8 mouse cellular contexts compared by ENCODE assay signal in genomic region chr8:89043371-89043841, GRCm38 (mm10). TPM values are rescaled to one million over a fixed set of nuclear protein-coding genes. Genes with fewer than 3 reads are reported as not detected.
DNase-seq lines count a peak whose midpoint lies in the region; ATAC-seq and TF ChIP-seq lines count a peak whose summit lies in the region.

No protein-coding gene starts in this region.

- peak overlapping the region; percentile 67 for H3K4me3 ChIP-seq in forebrain, embryonic 16.5 days (replicated peaks; ENCODE audit: low read length)
- H3K4me3 ChIP-seq in hindbrain, embryonic 16.5 days (ENCODE audit: low read length) = peak overlapping the region; percentile 53
- peak overlapping the region; percentile 55 for H3K4me3 ChIP-seq in midbrain, embryonic 14.5 days (replicated peaks; ENCODE audit: low read depth, low read length)
- H3K4me3 ChIP-seq in thymus, adult 2 months (ENCODE audit: control insufficient read depth, insufficient read depth, low read length) = no peak overlapping the region

- H3K4me1 ChIP-seq in forebrain, embryonic 16.5 days (replicated peaks; ENCODE audit: control insufficient read depth, insufficient read depth, low read length) = peaks cover 63% of the 10 kb centered on the region
- peaks cover 32% of the 10 kb centered on the region for H3K4me1 ChIP-seq in hindbrain, embryonic 16.5 days (ENCODE audit: control insufficient read depth, insufficient read depth, low read depth, low read length)
- peaks cover 26% of the 10 kb centered on the region for H3K4me1 ChIP-seq in midbrain, embryonic 14.5 days (ENCODE audit: control insufficient read depth, insufficient read depth, low read length)
- H3K4me1 ChIP-seq in thymus, adult 2 months (replicated peaks; ENCODE audit: control insufficient read depth, insufficient read depth, low read length) = no peaks in the 10 kb centered on the region

- 0% methylated on average over 31 of the region's 32 CpGs for WGBS in forebrain, embryonic 16.5 days
- WGBS in hindbrain, embryonic 16.5 days = under 1% methylated on average over 25 of the region's 32 CpGs
- 0% methylated on average over 30 of the region's 32 CpGs for WGBS in midbrain, embryonic 14.5 days
- 8% methylated on average over 32 of the region's 32 CpGs for WGBS in thymus, adult 2 months

- peak overlapping the region; percentile 93 for H3K27ac ChIP-seq in forebrain, embryonic 16.5 days (ENCODE audit: low read length)
- peak overlapping the region; percentile 75 for H3K27ac ChIP-seq in hindbrain, embryonic 16.5 days (ENCODE audit: low read depth, low read length)
- peak overlapping the region; percentile 86 for H3K27ac ChIP-seq in midbrain, embryonic 14.5 days (replicated peaks; ENCODE audit: low read depth, low read length)
- H3K27ac ChIP-seq in thymus, adult 2 months (ENCODE audit: control insufficient read depth, insufficient read depth, low read length) = no peak overlapping the region

- no peak for TF ChIP-seq CTCF in thymus, adult 2 months (IDR thresholded peaks at IDR 0.05; ENCODE audit: borderline replicate concordance, control insufficient read depth, extremely low read depth, insufficient read depth, low read length, poor library complexity)

- no peak for TF ChIP-seq POLR2A in thymus, adult 2 months (IDR thresholded peaks at IDR 0.05; ENCODE audit: control insufficient read depth, extremely low read depth, insufficient read depth, low read length, poor library complexity)

- peak overlapping the region; percentile 91 for H3K4me2 ChIP-seq in forebrain, embryonic 16.5 days (ENCODE audit: low read length)
- H3K4me2 ChIP-seq in hindbrain, embryonic 16.5 days (ENCODE audit: low read length) = peak overlapping the region; percentile 89
- H3K4me2 ChIP-seq in midbrain, embryonic 14.5 days (ENCODE audit: low read length) = peak overlapping the region; percentile 81

- H3K9me3 ChIP-seq in forebrain, embryonic 16.5 days (ENCODE audit: control insufficient read depth, low read length) = no peaks in the 10 kb centered on the region
- no peaks in the 10 kb centered on the region for H3K9me3 ChIP-seq in hindbrain, embryonic 16.5 days (ENCODE audit: control insufficient read depth, low read length)
- no peaks in the 10 kb centered on the region for H3K9me3 ChIP-seq in midbrain, embryonic 14.5 days (ENCODE audit: control insufficient read depth, low read length)

- peak; percentile 83 for ATAC-seq in forebrain, embryonic 16.5 days
- ATAC-seq in hindbrain, embryonic 16.5 days = peak; percentile 81
- ATAC-seq in midbrain, embryonic 14.5 days (ENCODE audit: low FRiP score, low TSS enrichment) = peak; percentile 72

- DNase-seq in right cerebral cortex, adult 18-20 months = peak; percentile 73
- DNase-seq in right cerebral cortex, adult 2 months (ENCODE audit: low spot score in 2 of 2) = no peak
- peak; percentile 60 to 61 for DNase-seq in left cerebral cortex, adult 18-20 months (ENCODE audit: low spot score in 2 of 2)
- DNase-seq in midbrain, embryonic 14.5 days = peak; percentile 80
- DNase-seq in thymus, adult 2 months = no peak
- no peak for DNase-seq in gastrocnemius, adult 18-20 months (ENCODE audit: low spot score)

- peak overlapping the region; percentile 83 for H3K9ac ChIP-seq in forebrain, embryonic 16.5 days (replicated peaks; ENCODE audit: low read depth, low read length)
- peak overlapping the region; percentile 61 for H3K9ac ChIP-seq in hindbrain, embryonic 16.5 days (ENCODE audit: low read depth, low read length)
- H3K9ac ChIP-seq in midbrain, embryonic 14.5 days (replicated peaks; ENCODE audit: low read length) = peak overlapping the region; percentile 72

- H3K36me3 ChIP-seq in forebrain, embryonic 16.5 days (ENCODE audit: control insufficient read depth, insufficient read depth) = no peaks in the 10 kb centered on the region
- no peaks in the 10 kb centered on the region for H3K36me3 ChIP-seq in hindbrain, embryonic 16.5 days (ENCODE audit: control insufficient read depth, insufficient read depth, low read length)
- H3K36me3 ChIP-seq in midbrain, embryonic 14.5 days (ENCODE audit: control insufficient read depth, insufficient read depth, low read length) = no peaks in the 10 kb centered on the region
- H3K36me3 ChIP-seq in thymus, adult 2 months (ENCODE audit: control insufficient read depth, insufficient read depth, low read length) = no peaks in the 10 kb centered on the region

- H3K27me3 ChIP-seq in forebrain, embryonic 16.5 days (replicated peaks; ENCODE audit: control insufficient read depth, insufficient read depth, low read length) = 0 out of 2 replicates have a peak, but pooled peaks cover 4% of the 10 kb centered on the region
- H3K27me3 ChIP-seq in hindbrain, embryonic 16.5 days (replicated peaks; ENCODE audit: control insufficient read depth, insufficient read depth, low read length) = peaks cover 18% of the 10 kb centered on the region
- H3K27me3 ChIP-seq in midbrain, embryonic 14.5 days (ENCODE audit: control insufficient read depth, insufficient read depth, low read length) = peaks cover 49% of the 10 kb centered on the region
- H3K27me3 ChIP-seq in thymus, adult 2 months (ENCODE audit: control insufficient read depth, insufficient read depth, low read length) = peaks cover 14% of the 10 kb centered on the region

RNA-seq across cellular contexts. Expression of gene Sall1, which starts 0.6 kb away (rescaled TPM):
- polyA plus RNA-seq in forebrain, embryonic 16.5 days (2015; fragmentation: Nextera tagmentation; extraction: Ambion mirVana) = 12.5 and 14.6 TPM in 2 replicates
- polyA plus RNA-seq in hindbrain, embryonic 16.5 days (2015; fragmentation: Nextera tagmentation; extraction: Ambion mirVana) = 5.3 and 7.2 TPM in 2 replicates
- 10 to 100 TPM; 12.5 to 12.7 TPM for total RNA-seq in left cerebral cortex, adult 18-20 months (2021)
- polyA plus RNA-seq in midbrain, embryonic 14.5 days (2014; fragmentation: Nextera tagmentation; extraction: Ambion mirVana) = 7.7 and 9.2 TPM in 2 replicates
- polyA plus RNA-seq in thymus, adult 2 months (2012; rRNA removed) = 0.03 and 0.04 TPM in 2 replicates
- not detected for total RNA-seq in gastrocnemius, adult 18-20 months (2021)

Comparison
In these comparisons a context has a peak if more than half of its experiments do, and no peak if none do; other contexts are left out.
1. DNase-seq: peak in right cerebral cortex, adult 18-20 months (single experiment), left cerebral cortex, adult 18-20 months (2 of 2) and midbrain, embryonic 14.5 days (single experiment); none in right cerebral cortex, adult 2 months (0 of 2), thymus, adult 2 months (single experiment) and gastrocnemius, adult 18-20 months (single experiment).
2. Peak in every context shown above with its lines, with median percentiles within 50 percentile points of each other: ATAC-seq, H3K4me2 ChIP-seq and H3K9ac ChIP-seq.